Mouse (Mus musculus) thymus, postnatal 36 days (tissue): ENCODE results near the gene Fam98b.

Experiments
- DNase-seq, 2 experiments: peaks; one replicate each; pipeline ENCODE4 v3.0.0; 2022; ENCODE audit warnings: mixed read lengths in 2 of 2

Fam98b gene

GRCm38 (mm10) chr2:117249255-117250000 is at the start of gene Fam98b:
Gene Fam98b, plus strand, starts transcription at chr2:117249739.
- peak; percentile 85 to 90 for DNase-seq

GRCm38 (mm10) chr2:117200869-117201338 is 48.6 kb upstream of the Fam98b start:
- DNase-seq = no peak

GRCm38 (mm10) chr2:117203350-117203749 is 46.2 kb upstream of the Fam98b start:
- no peak for DNase-seq

GRCm38 (mm10) chr2:117204534-117204933 is 45.0 kb upstream of the Fam98b start:
- no peak for DNase-seq

GRCm38 (mm10) chr2:117205066-117205465 is 44.5 kb upstream of the Fam98b start:
- no peak for DNase-seq

GRCm38 (mm10) chr2:117210416-117211085 is 39.0 kb upstream of the Fam98b start:
- no peak for DNase-seq

- DNase-seq = peak; percentile 10 to 16
These were observed 33.4 kb upstream of the Fam98b start for GRCm38 (mm10) chr2:117216152-117216551.

GRCm38 (mm10) chr2:117217695-117218216 is 31.8 kb upstream of the Fam98b start:
- no peak for DNase-seq

- DNase-seq = no peak
These were observed 30.0 kb upstream of the Fam98b start for GRCm38 (mm10) chr2:117219536-117219935.

GRCm38 (mm10) chr2:117222651-117223050 is 26.9 kb upstream of the Fam98b start:
- no peak for DNase-seq

- no peak for DNase-seq
These were observed 20.9 kb upstream of the Fam98b start for GRCm38 (mm10) chr2:117228601-117229125.

GRCm38 (mm10) chr2:117230261-117230660 is 19.3 kb upstream of the Fam98b start:
- no peak for DNase-seq

GRCm38 (mm10) chr2:117231257-117231656 is 18.3 kb upstream of the Fam98b start:
- peak; percentile 63 to 66 for DNase-seq

GRCm38 (mm10) chr2:117241953-117242352 is 7.6 kb upstream of the Fam98b start:
- no peak for DNase-seq

- no peak for DNase-seq
These were observed 517 bp downstream of the Fam98b start for GRCm38 (mm10) chr2:117250001-117250510.

GRCm38 (mm10) chr2:117255415-117255814 is 5.9 kb downstream of the Fam98b start:
- DNase-seq = no peak

- no peak for DNase-seq
These were observed 8.1 kb downstream of the Fam98b start for GRCm38 (mm10) chr2:117257617-117258016.

GRCm38 (mm10) chr2:117262184-117262583 is 12.6 kb downstream of the Fam98b start:
- no peak for DNase-seq

GRCm38 (mm10) chr2:117263786-117264408 is 14.4 kb downstream of the Fam98b start:
- peak; percentile 78 to 79 for DNase-seq

GRCm38 (mm10) chr2:117288291-117288690 is 38.8 kb downstream of the Fam98b start:
- DNase-seq = no peak

GRCm38 (mm10) chr2:117299596-117300448 is 50.3 kb downstream of the Fam98b start:
- no peak for DNase-seq
